ENCODE assay signal across 18 mouse cellular contexts in the genomic region with DNA sequence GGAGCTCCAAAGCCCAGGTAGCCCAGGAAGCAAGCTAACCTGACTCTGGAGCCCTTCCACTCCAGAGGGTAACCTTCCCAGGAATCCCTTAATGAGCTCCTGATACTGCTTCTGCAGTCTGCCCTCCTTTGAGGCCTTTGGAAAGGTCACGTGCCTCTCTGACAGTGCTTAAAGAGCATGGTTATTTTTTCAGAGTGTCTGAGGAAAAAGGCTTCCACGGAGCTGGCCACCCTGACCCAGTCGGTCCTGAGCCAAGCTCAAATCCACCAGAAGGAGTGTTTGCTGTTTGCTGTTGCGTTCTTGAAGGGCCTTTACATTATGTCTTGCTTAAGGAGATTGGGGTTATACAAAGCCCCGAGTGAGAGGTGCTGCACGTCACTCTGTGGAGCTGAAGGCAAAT.
DNase-seq lines count a peak whose midpoint lies in the region; ATAC-seq and TF ChIP-seq lines count a peak whose summit lies in the region.
"Had no signal": no experiment of that assay in that cellular context is flagged by ENCODE, and none has a peak within 500 bp of the region (broad histone marks: within the 10 kb centered on the region; RNA-seq: fewer than 3 reads in every experiment).

No protein-coding gene starts in this region.

- intact Hi-C loops in gastrocnemius, adult 2 months (cut with DNase I): no loop called here

- H3K4me2 ChIP-seq in kidney, embryonic 15.5 days: no peak overlapping the region
- H3K4me2 ChIP-seq in neural tube, embryonic 11.5 days (ENCODE audit: low read depth): no peak overlapping the region
- H3K4me2 ChIP-seq in neural tube, embryonic 15.5 days: no peak overlapping the region
- H3K4me2 ChIP-seq: heart, embryonic 11.5 days; limb, embryonic 13.5 days had no signal

- no peak overlapping the region for H3K4me3 ChIP-seq in gastrocnemius, adult 2 months
- no peak overlapping the region for H3K4me3 ChIP-seq in kidney, adult 2 months (ENCODE audit: insufficient read depth, low read depth, low read length)
- no peak overlapping the region for H3K4me3 ChIP-seq in kidney, embryonic 15.5 days (replicated peaks)
- no peak overlapping the region for H3K4me3 ChIP-seq in neural tube, embryonic 11.5 days (ENCODE audit: low read depth, low read length)
- H3K4me3 ChIP-seq in neural tube, embryonic 15.5 days (replicated peaks): no peak overlapping the region
- H3K4me3 ChIP-seq: limb, embryonic 13.5 days; myocyte had no signal

- H3K4me1 ChIP-seq in kidney, adult 2 months (ENCODE audit: control insufficient read depth, insufficient read depth, low read length): peaks cover 33% of the 10 kb centered on the region
- peaks cover 64% of the 10 kb centered on the region for H3K4me1 ChIP-seq in kidney, embryonic 15.5 days
- peaks cover 28% of the 10 kb centered on the region for H3K4me1 ChIP-seq in neural tube, embryonic 11.5 days (ENCODE audit: control insufficient read depth, insufficient read depth, low read length)
- H3K4me1 ChIP-seq in neural tube, embryonic 15.5 days: peaks cover 34% of the 10 kb centered on the region

- 56% methylated on average over 6 of the region's 6 CpGs for WGBS in kidney, adult 2 months
- WGBS in kidney, embryonic 15.5 days: 55% methylated on average over 6 of the region's 6 CpGs
- 66% methylated on average over 6 of the region's 6 CpGs for WGBS in neural tube, embryonic 11.5 days
- 67% methylated on average over 6 of the region's 6 CpGs for WGBS in neural tube, embryonic 15.5 days

- no peaks in the 10 kb centered on the region for H3K9me3 ChIP-seq in kidney, embryonic 15.5 days (replicated peaks)
- H3K9me3 ChIP-seq in neural tube, embryonic 11.5 days (ENCODE audit: control insufficient read depth, low read length): no peaks in the 10 kb centered on the region
- H3K9me3 ChIP-seq in neural tube, embryonic 15.5 days (replicated peaks): no peaks in the 10 kb centered on the region
- H3K9me3 ChIP-seq: limb, embryonic 13.5 days had no signal

- H3K27ac ChIP-seq in gastrocnemius, adult 2 months: peak overlapping the region; percentile 16; the same call in 1 of the 2 replicates
- no peak overlapping the region for H3K27ac ChIP-seq in kidney, adult 2 months (ENCODE audit: insufficient read depth, low read depth, low read length)
- no peak overlapping the region for H3K27ac ChIP-seq in kidney, embryonic 15.5 days
- no peak overlapping the region for H3K27ac ChIP-seq in neural tube, embryonic 11.5 days (ENCODE audit: low read depth, low read length)
- H3K27ac ChIP-seq in neural tube, embryonic 15.5 days (replicated peaks): no peak overlapping the region
- H3K27ac ChIP-seq: limb, embryonic 13.5 days; liver, embryonic 14.5 days had no signal

- ATAC-seq in kidney, embryonic 15.5 days (replicated peaks; ENCODE audit: low FRiP score): no peak
- ATAC-seq in neural tube, embryonic 11.5 days (ENCODE audit: insufficient read depth, low FRiP score, low TSS enrichment): no peak
- no peak for ATAC-seq in neural tube, embryonic 15.5 days (ENCODE audit: low FRiP score)
- ATAC-seq: Patski had no signal

- no peak for TF ChIP-seq CTCF in gastrocnemius, adult 2 months (IDR thresholded peaks at IDR 0.05)
- TF ChIP-seq CTCF in kidney, adult 2 months (conservative IDR thresholded peaks at IDR 0.05; ENCODE audit: insufficient read depth, insufficient read length, low read depth, low read length): no peak

- H3K36me3 ChIP-seq in kidney, adult 2 months (ENCODE audit: control insufficient read depth, insufficient read depth, low read length): no peaks in the 10 kb centered on the region
- H3K36me3 ChIP-seq in kidney, embryonic 15.5 days: peaks cover 14% of the 10 kb centered on the region
- no peaks in the 10 kb centered on the region for H3K36me3 ChIP-seq in neural tube, embryonic 11.5 days (ENCODE audit: control insufficient read depth, insufficient read depth, low read length)
- peaks cover 9% of the 10 kb centered on the region; the same call in 1 of the 2 replicates for H3K36me3 ChIP-seq in neural tube, embryonic 15.5 days

- no peaks in the 10 kb centered on the region for H3K27me3 ChIP-seq in kidney, adult 2 months (replicated peaks; ENCODE audit: control insufficient read depth, insufficient read depth, low read length)
- no peaks in the 10 kb centered on the region for H3K27me3 ChIP-seq in kidney, embryonic 15.5 days
- no peaks in the 10 kb centered on the region for H3K27me3 ChIP-seq in neural tube, embryonic 11.5 days (ENCODE audit: control insufficient read depth, insufficient read depth, low read length)
- H3K27me3 ChIP-seq in neural tube, embryonic 15.5 days (replicated peaks): no peaks in the 10 kb centered on the region
- H3K27me3 ChIP-seq: limb, embryonic 13.5 days; Patski had no signal

- no peak for DNase-seq in gastrocnemius, adult 2 months
- no peak for DNase-seq in gastrocnemius, adult 8-10 months (ENCODE audit: low spot score in 2 of 2)
- DNase-seq in kidney, adult 2 months: peak; percentile 53
- DNase-seq in neural tube, embryonic 11.5 days (ENCODE audit: low spot score): peak; percentile 8
- no peak for DNase-seq in urinary bladder, adult 18-20 months (ENCODE audit: low spot score in 2 of 2)
- DNase-seq: cerebellum, adult 9-11 months; embryo, embryonic 11 days; gastrocnemius, postnatal 14 days; layer of hippocampus, adult 9-11 months; lung, postnatal 10 days; retina, postnatal 1 day had no signal

- TF ChIP-seq POLR2A in kidney, adult 2 months (IDR thresholded peaks at IDR 0.05; ENCODE audit: low read depth, low read length): no peak

- no peak overlapping the region for H3K9ac ChIP-seq in kidney, embryonic 15.5 days
- no peak overlapping the region for H3K9ac ChIP-seq in neural tube, embryonic 11.5 days (ENCODE audit: low read length)
- H3K9ac ChIP-seq in neural tube, embryonic 15.5 days (replicated peaks): no peak overlapping the region
- H3K9ac ChIP-seq: limb, embryonic 13.5 days; liver, embryonic 14.5 days had no signal

Comparison
In these comparisons a context has a peak if more than half of its experiments do, and no peak if none do; other contexts are left out.
1. DNase-seq: peak in kidney, adult 2 months (single experiment) and neural tube, embryonic 11.5 days (single experiment); none in gastrocnemius, adult 2 months (single experiment), gastrocnemius, adult 8-10 months (0 of 2) and urinary bladder, adult 18-20 months (0 of 2).